Mouse (Mus musculus) ES-Bruce4 (cell line): ENCODE results near the gene Evc2. TPM values are rescaled to one million over a fixed set of nuclear protein-coding genes. Genes with fewer than 3 reads are reported as not detected.

Experiments used
- H3K27ac ChIP-seq: 2 replicates; pipeline ENCODE4 v1.5.1; 2012; ENCODE audit warnings: low read length, inconsistent platforms; ENCODE audit not compliant: insufficient read depth
- H3K27me3 ChIP-seq: 2 replicates; pipeline ENCODE4 v1.6.1; 2012; ENCODE audit warnings: mild to moderate bottlenecking, low read length, inconsistent platforms; ENCODE audit not compliant: control insufficient read depth, poor library complexity, insufficient read depth, severe bottlenecking
- H3K36me3 ChIP-seq: 2 replicates; pipeline ENCODE4 v1.6.1; 2012; ENCODE audit warnings: inconsistent platforms, mild to moderate bottlenecking, low read length, moderate library complexity; ENCODE audit not compliant: control insufficient read depth, poor library complexity, insufficient read depth, severe bottlenecking
- H3K4me1 ChIP-seq: one replicate; pipeline ENCODE4 v1.8.1; 2011; ENCODE audit warnings: low read length; ENCODE audit not compliant: control insufficient read depth, insufficient read depth
- H3K4me3 ChIP-seq: 2 replicates; pipeline ENCODE4 v1.5.1; 2011; ENCODE audit warnings: low read depth, mild to moderate bottlenecking, low read length
- H3K9ac ChIP-seq: 2 replicates; pipeline ENCODE4 v1.6.1; 2012; ENCODE audit warnings: low read depth, mild to moderate bottlenecking, inconsistent platforms; ENCODE audit not compliant: poor library complexity, severe bottlenecking
- H3K9me3 ChIP-seq: replicated peaks from 2 replicates; pipeline ENCODE4 v1.6.1; 2012; ENCODE audit warnings: mild to moderate bottlenecking, low read length, inconsistent platforms; ENCODE audit not compliant: control insufficient read depth, poor library complexity, insufficient read depth, severe bottlenecking
- CTCF ChIP-seq: IDR thresholded peaks from one replicate; pipeline ENCODE4 v1.8.1; 2011; ENCODE audit warnings: low read depth, low read length
- EP300 ChIP-seq: IDR thresholded peaks from 2 replicates; pipeline ENCODE4 v1.6.1; 2011; ENCODE audit warnings: low read depth, low read length; ENCODE audit not compliant: insufficient read depth
- POLR2A ChIP-seq: IDR thresholded peaks from one replicate; pipeline ENCODE4 v1.8.1; 2011; ENCODE audit warnings: low read length; ENCODE audit not compliant: insufficient read depth
- polyA plus RNA-seq: library from polyadenylated mRNA; stranded (reverse); fragments of >200 nt; gene quantifications from 2 replicates; pipeline ENCODE4 v1.2.4, GENCODE M21; 2011; ENCODE audit warnings: low read depth; ENCODE audit not compliant: missing spikeins, insufficient read depth, insufficient read length

Evc2 gene
- polyA plus RNA-seq, 1 experiment: 15.8 TPM

GRCm38 (mm10) chr5:37331133-37331505 lies 7.2 kb upstream of the Evc2 start:
- Histone ChIP-seq H3K4me3 (no peak overlapping the region), H3K9ac (no peak overlapping the region), H3K27me3 (no peaks in the 10 kb centered on the region), H3K27ac (no peak overlapping the region), H3K36me3 (no peaks in the 10 kb centered on the region), H3K9me3 (no peaks in the 10 kb centered on the region), H3K4me1 (peaks cover 8% of the 10 kb centered on the region)
- no peak for TF ChIP-seq CTCF
- no peak for TF ChIP-seq POLR2A
- no peak for TF ChIP-seq EP300

- Histone ChIP-seq H3K9ac (no peak overlapping the region), H3K4me3 (no peak overlapping the region), H3K27ac (no peak overlapping the region), H3K27me3 (no peaks in the 10 kb centered on the region), H3K4me1 (peaks cover 8% of the 10 kb centered on the region), H3K36me3 (no peaks in the 10 kb centered on the region), H3K9me3 (no peaks in the 10 kb centered on the region)
- no peak for TF ChIP-seq POLR2A
- no peak for TF ChIP-seq EP300
- TF ChIP-seq CTCF: no peak
Observed at GRCm38 (mm10) chr5:37332066-37332465, 6.2 kb upstream of the Evc2 start.

- no peak for TF ChIP-seq CTCF
- TF ChIP-seq EP300: no peak
- TF ChIP-seq POLR2A: no peak
- H3K27me3 ChIP-seq: no peaks in the 10 kb centered on the region
- H3K36me3 ChIP-seq: no peaks in the 10 kb centered on the region
- no peak overlapping the region for H3K4me3 ChIP-seq
- H3K4me1 ChIP-seq: peaks cover 8% of the 10 kb centered on the region
- no peak overlapping the region for H3K27ac ChIP-seq
- H3K9ac ChIP-seq: no peak overlapping the region
- no peaks in the 10 kb centered on the region for H3K9me3 ChIP-seq
Observed at GRCm38 (mm10) chr5:37335061-37335460, 3.2 kb upstream of the Evc2 start.

- Histone ChIP-seq H3K4me3 (peak within 1 kb of the TSS; percentile 69), H3K4me1 (no peaks in the 10 kb centered on the region), H3K27ac (no peak within 1 kb of the TSS), H3K27me3 (no peaks in the 10 kb centered on the region), H3K9ac (peak within 1 kb of the TSS; percentile 68), H3K9me3 (no peaks in the 10 kb centered on the region), H3K36me3 (no peaks in the 10 kb centered on the region)
- TF ChIP-seq CTCF (no peak), EP300 (no peak), POLR2A (no peak)
Observed at GRCm38 (mm10) chr5:37336485-37337105, 1.7 kb upstream of the Evc2 start, which contains the start of gene Evc. Gene Evc, minus strand, starts transcription at chr5:37336894.

- Histone ChIP-seq H3K9ac (peak overlapping the region; percentile 68), H3K36me3 (no peaks in the 10 kb centered on the region), H3K4me3 (no peak overlapping the region), H3K27me3 (no peaks in the 10 kb centered on the region), H3K4me1 (no peaks in the 10 kb centered on the region), H3K27ac (no peak overlapping the region), H3K9me3 (no peaks in the 10 kb centered on the region)
- TF ChIP-seq CTCF (no peak), POLR2A (no peak), EP300 (no peak)
Observed at GRCm38 (mm10) chr5:37337696-37338095, 603 bp upstream of the Evc2 start.

GRCm38 (mm10) chr5:37343962-37344361 lies 5.7 kb downstream of the Evc2 start:
- no peak for TF ChIP-seq CTCF
- TF ChIP-seq POLR2A: no peak
- TF ChIP-seq EP300: no peak

More at GRCm38 (mm10) chr5:37343962-37344361, 5.7 kb downstream of the Evc2 start:
- Histone ChIP-seq H3K27ac (no peak overlapping the region), H3K4me3 (no peak overlapping the region), H3K4me1 (no peaks in the 10 kb centered on the region), H3K9ac (no peak overlapping the region), H3K9me3 (no peaks in the 10 kb centered on the region), H3K36me3 (no peaks in the 10 kb centered on the region), H3K27me3 (no peaks in the 10 kb centered on the region)
